Mouse (Mus musculus) ES-E14 (cell line): ENCODE measurements around the gene Itga9. TPM values are rescaled to one million over a fixed set of nuclear protein-coding genes. Genes with fewer than 3 reads are reported as not detected.

Source experiments
- DNase-seq: peaks from one replicate; pipeline ENCODE4 v3.0.0-alpha.2; 2013; ENCODE audit warnings: low read depth, low spot score
- H3K27ac ChIP-seq: 2 replicates; pipeline ENCODE4 v1.5.1; 2012; ENCODE audit warnings: low read depth, mild to moderate bottlenecking, low read length, moderate library complexity, mixed read lengths; ENCODE audit not compliant: poor library complexity, insufficient read depth, severe bottlenecking
- H3K36me3 ChIP-seq: 2 replicates; pipeline ENCODE4 v1.6.1; 2012; ENCODE audit warnings: mild to moderate bottlenecking, low read length, moderate library complexity, mixed read lengths; ENCODE audit not compliant: control insufficient read depth, poor library complexity, insufficient read depth, severe bottlenecking
- H3K4me1 ChIP-seq, 2 experiments: fragments of 150-350 bp in 1 of 2; sonication (generic) in 1 of 2; 2 replicates each; pipeline ENCODE4 v1.6.1; 2012; ENCODE audit warnings: low read length in 2 of 2, mild to moderate bottlenecking in 1 of 2, mixed read lengths in 1 of 2; ENCODE audit not compliant: control insufficient read depth in 2 of 2, insufficient read depth in 2 of 2, poor library complexity in 1 of 2
- H3K4me3 ChIP-seq, 2 experiments: fragments of 150-350 bp in 1 of 2; sonication (generic) in 1 of 2; 2 replicates each; pipeline ENCODE4 v1.5.1; 2012; ENCODE audit warnings: low read length in 2 of 2, low read depth in 1 of 2, mild to moderate bottlenecking in 1 of 2, mixed read lengths in 1 of 2; ENCODE audit not compliant: insufficient read depth in 1 of 2, poor library complexity in 1 of 2, severe bottlenecking in 1 of 2
- H3K9ac ChIP-seq: 2 replicates; pipeline ENCODE4 v1.6.1; 2012; ENCODE audit warnings: low read depth, mild to moderate bottlenecking, low read length, mixed read lengths; ENCODE audit not compliant: poor library complexity, insufficient read depth, severe bottlenecking
- H3K9me3 ChIP-seq: fragments of 150-350 bp; sonication (generic); 2 replicates; pipeline ENCODE4 v1.6.1; 2012; ENCODE audit warnings: low read depth, mild to moderate bottlenecking, low read length; ENCODE audit not compliant: control insufficient read depth, insufficient read depth
- CHD2 ChIP-seq: IDR thresholded peaks from 2 replicates; pipeline ENCODE4 v1.6.1; 2014; ENCODE audit warnings: mild to moderate bottlenecking, low read depth, low read length, inconsistent platforms
- HCFC1 ChIP-seq: IDR thresholded peaks from 2 replicates; pipeline ENCODE4 v1.6.1; 2012; ENCODE audit warnings: low read length, inconsistent platforms, borderline replicate concordance; ENCODE audit not compliant: insufficient read depth
- MAFK ChIP-seq: IDR thresholded peaks from 2 replicates; pipeline ENCODE4 v1.6.1; 2014; ENCODE audit warnings: mild to moderate bottlenecking, low read depth, low read length, inconsistent platforms; ENCODE audit not compliant: insufficient read depth
- ZC3H11A ChIP-seq: IDR thresholded peaks from 2 replicates; pipeline ENCODE4 v1.6.1; 2012; ENCODE audit warnings: low read depth, mild to moderate bottlenecking, inconsistent platforms, low read length, borderline replicate concordance
- ZNF384 ChIP-seq: IDR thresholded peaks from 2 replicates; pipeline ENCODE4 v1.6.1; 2012; ENCODE audit warnings: low read depth, low read length, inconsistent platforms
- in situ Hi-C, 2 experiments: fragments of 600-800 bp; cut with MboI; formaldehyde crosslinking; loops; one replicate each; pipeline ENCODE4 v1.15.1; 2025; ENCODE audit warnings: low sequenced_read_pairs in 2 of 2, inconsistent platforms in 1 of 2; ENCODE audit not compliant: unreplicated experiment in 2 of 2
- total RNA-seq: library from RNA; depleted of rRNA; stranded (reverse); fragments of 300-350 nt; gene quantifications from 2 replicates; pipeline ENCODE4 v1.2.3, GENCODE M21; 2012

Itga9 gene
- total RNA-seq, 1 experiment, result 19.7 TPM

- no peak for DNase-seq
- TF ChIP-seq CHD2, result no peak
- no peak for TF ChIP-seq ZNF384
- no peak for TF ChIP-seq ZC3H11A
- no peak for TF ChIP-seq MAFK
- no peak for TF ChIP-seq HCFC1
- no peaks in the 10 kb centered on the region for H3K9me3 ChIP-seq
- in situ Hi-C loops, result loop anchor here (10.0 to 25.0 kb wide), 2 partner anchors 324 to 332 kb away; no protein-coding TSS in a partner anchor
- H3K4me1 ChIP-seq, result peaks cover 0 to 9% of the 10 kb centered on the region in 2 experiments; a peak in 1 of 4 replicates
- H3K36me3 ChIP-seq, result peaks cover 17% of the 10 kb centered on the region
- H3K4me3 ChIP-seq, result no peak overlapping the region
- no peak overlapping the region for H3K27ac ChIP-seq
- H3K9ac ChIP-seq, result no peak overlapping the region
Measured at GRCm38 (mm10) chr9:118580371-118580770, 26.1 kb upstream of the Itga9 start.

- Histone ChIP-seq H3K4me3 (no peak overlapping the region), H3K27ac (no peak overlapping the region), H3K36me3 (peaks cover 13% of the 10 kb centered on the region), H3K9me3 (no peaks in the 10 kb centered on the region), H3K4me1 (peaks cover 0 to 12% of the 10 kb centered on the region in 2 experiments; a peak in 1 of 4 replicates), H3K9ac (no peak overlapping the region)
- no peak for TF ChIP-seq ZC3H11A
- TF ChIP-seq HCFC1, result no peak
- no peak for TF ChIP-seq CHD2
- no peak for TF ChIP-seq MAFK
- no peak for DNase-seq
- in situ Hi-C loops, result loop anchor here (10.0 to 25.0 kb wide), 2 partner anchors 322 to 330 kb away; no protein-coding TSS in a partner anchor
Measured at GRCm38 (mm10) chr9:118582757-118583156, 23.7 kb upstream of the Itga9 start.

DNA sequence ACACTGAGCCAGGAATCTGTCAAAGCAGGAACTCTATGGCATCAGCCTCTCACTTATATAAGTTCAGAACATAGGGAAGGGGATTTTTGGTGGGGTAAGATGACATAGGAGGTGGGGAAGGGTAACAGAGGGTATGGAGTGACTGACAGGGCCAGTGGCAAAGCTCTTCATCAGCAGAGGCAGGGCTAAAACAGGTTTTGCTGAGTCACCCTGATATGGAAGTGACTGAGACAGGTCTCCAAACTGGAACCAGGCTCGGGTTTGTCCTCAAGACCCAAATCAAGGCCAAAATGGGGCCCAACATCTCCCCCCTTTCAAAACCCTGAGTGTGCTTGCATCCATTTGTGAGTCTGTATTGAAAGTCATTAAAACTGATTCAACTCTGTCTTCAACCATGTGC is 21.7 kb upstream of the Itga9 start:
- no peaks in the 10 kb centered on the region for H3K9me3 ChIP-seq
- no peak overlapping the region for H3K4me3 ChIP-seq
- peaks cover 8% of the 10 kb centered on the region for H3K36me3 ChIP-seq
- H3K4me1 ChIP-seq, result peaks cover 0 to 13% of the 10 kb centered on the region in 2 experiments; a peak in 1 of 4 replicates
- TF ChIP-seq ZC3H11A (no peak), ZNF384 (no peak), MAFK (peak; percentile 48; the same call in 1 of the 2 replicates)
- no peak overlapping the region for H3K9ac ChIP-seq
- no peak overlapping the region for H3K27ac ChIP-seq
- DNase-seq, result no peak
- in situ Hi-C loops, result loop anchor here (10.0 to 25.0 kb wide), 2 partner anchors 320 to 327 kb away; no protein-coding TSS in a partner anchor

- no peak overlapping the region for H3K27ac ChIP-seq
- in situ Hi-C loops, result loop anchor here (10.0 to 25.0 kb wide), 2 partner anchors 319 to 326 kb away; no protein-coding TSS in a partner anchor
- H3K9ac ChIP-seq, result no peak overlapping the region
- no peak for TF ChIP-seq MAFK
- no peak for TF ChIP-seq ZNF384
- no peak for TF ChIP-seq CHD2
- TF ChIP-seq ZC3H11A, result no peak
- no peak for TF ChIP-seq HCFC1
- peaks cover 0 to 13% of the 10 kb centered on the region in 2 experiments; a peak in 1 of 4 replicates for H3K4me1 ChIP-seq
- H3K36me3 ChIP-seq, result peaks cover 8% of the 10 kb centered on the region
- H3K9me3 ChIP-seq, result no peaks in the 10 kb centered on the region
- H3K4me3 ChIP-seq, result no peak overlapping the region
- DNase-seq, result no peak
Measured at GRCm38 (mm10) chr9:118585998-118586397, 20.5 kb upstream of the Itga9 start.

- in situ Hi-C loops, result loop anchor here (10.0 to 25.0 kb wide), 2 partner anchors 318 to 325 kb away; no protein-coding TSS in a partner anchor
- no peak overlapping the region for H3K27ac ChIP-seq
- DNase-seq, result no peak
- no peak overlapping the region for H3K9ac ChIP-seq
- TF ChIP-seq ZNF384 (no peak), HCFC1 (no peak), ZC3H11A (no peak), CHD2 (no peak), MAFK (no peak)
- H3K9me3 ChIP-seq, result no peaks in the 10 kb centered on the region
- peaks cover 6% of the 10 kb centered on the region for H3K36me3 ChIP-seq
- no peak overlapping the region for H3K4me3 ChIP-seq
- H3K4me1 ChIP-seq, result peaks cover 0 to 11% of the 10 kb centered on the region in 2 experiments; a peak in 1 of 4 replicates
Measured at GRCm38 (mm10) chr9:118587115-118587514, 19.4 kb upstream of the Itga9 start.
